Mouse (Mus musculus) small intestine, adult 2 months (tissue): ENCODE measurements at regions not wholly inside any gene's neighbourhood (a gene's known extent, or its start where the extent isn't known, plus 50 kb on each side); places are given as distances from the start of the nearest gene placed in this dataset.

Experiments
- H3K27ac ChIP-seq: fragments of 200-500 bp; 2 replicates; pipeline ENCODE4 v1.5.1; 2012; ENCODE audit warnings: low read depth, low read length, control low read depth, inconsistent platforms; ENCODE audit not compliant: insufficient read depth
- H3K27me3 ChIP-seq: fragments of 200-500 bp; 2 replicates; pipeline ENCODE4 v1.6.1; 2012; ENCODE audit warnings: mild to moderate bottlenecking, moderate library complexity, low read length, inconsistent platforms; ENCODE audit not compliant: control insufficient read depth, insufficient read depth
- H3K36me3 ChIP-seq: fragments of 200-500 bp; 2 replicates; pipeline ENCODE4 v1.6.1; 2012; ENCODE audit warnings: mild to moderate bottlenecking, low read length, control low read depth, inconsistent platforms; ENCODE audit not compliant: control insufficient read depth, insufficient read depth
- H3K4me1 ChIP-seq: fragments of 200-500 bp; 2 replicates; pipeline ENCODE4 v1.6.1; 2012; ENCODE audit warnings: low read length, inconsistent platforms, mixed read lengths; ENCODE audit not compliant: control insufficient read depth, insufficient read depth, insufficient read length
- H3K4me3 ChIP-seq: fragments of 200-500 bp; 2 replicates; pipeline ENCODE4 v1.5.1; 2012; ENCODE audit warnings: low read depth, mild to moderate bottlenecking, control low read depth, inconsistent platforms, low read length, moderate library complexity
- CTCF ChIP-seq: fragments of 200-500 bp; IDR thresholded peaks from 2 replicates; pipeline ENCODE4 v1.5.1; 2012; ENCODE audit warnings: low read depth, mild to moderate bottlenecking, control low read depth, inconsistent platforms, low read length, moderate library complexity, mixed read lengths; ENCODE audit not compliant: insufficient replicate concordance, insufficient read length; ENCODE audit errors: extremely low read depth
- POLR2A ChIP-seq: fragments of 200-500 bp; IDR thresholded peaks from 2 replicates; pipeline ENCODE4 v1.6.1; 2012; ENCODE audit warnings: low read depth, mild to moderate bottlenecking, control low read depth, inconsistent platforms, low read length, moderate library complexity
- WGBS: fragments of 180-500 bp; shearing (Covaris S2); methylation state at CpG from one replicate; pipeline ENCODE4 v1.1.7; 2018; 5-methylcytosine and 5-hydroxymethylcytosine counted together

- peaks cover 6% of the 10 kb centered on the region; the same call in 1 of the 2 replicates for H3K4me1 ChIP-seq
- WGBS = 27% methylated on average over 1 of the region's 1 CpGs
- no peak overlapping the region for H3K27ac ChIP-seq
- H3K36me3 ChIP-seq = no peaks in the 10 kb centered on the region
- H3K4me3 ChIP-seq = no peak overlapping the region
- TF ChIP-seq CTCF (no peak), POLR2A (no peak)
- H3K27me3 ChIP-seq = no peaks in the 10 kb centered on the region
Measured at GRCm38 (mm10) chr13:35175587-35175986, 148.7 kb upstream of the Eci2 start.

- TF ChIP-seq CTCF = no peak
- TF ChIP-seq POLR2A = no peak
- H3K4me3 ChIP-seq = no peak overlapping the region
- no peaks in the 10 kb centered on the region for H3K36me3 ChIP-seq
- no peaks in the 10 kb centered on the region for H3K27me3 ChIP-seq
- 62% methylated on average over 2 of the region's 2 CpGs for WGBS
- peaks cover 6% of the 10 kb centered on the region; the same call in 1 of the 2 replicates for H3K4me1 ChIP-seq
- peak overlapping the region; percentile 53; the same call in 1 of the 2 replicates for H3K27ac ChIP-seq
Measured at GRCm38 (mm10) chr13:35177305-35177704, 150.4 kb upstream of the Eci2 start.

GRCm38 (mm10) chr13:35189028-35189711 is 162.3 kb upstream of the Eci2 start:
- no peak for TF ChIP-seq POLR2A
- peak; percentile 22; the same call in 1 of the 2 replicates for TF ChIP-seq CTCF
- Histone ChIP-seq H3K36me3 (no peaks in the 10 kb centered on the region), H3K27ac (peak overlapping the region; percentile 58), H3K27me3 (no peaks in the 10 kb centered on the region), H3K4me1 (peaks cover 14% of the 10 kb centered on the region; the same call in 1 of the 2 replicates), H3K4me3 (peak overlapping the region; percentile 53)
- 13% methylated on average over 16 of the region's 16 CpGs for WGBS

- Histone ChIP-seq H3K4me1 (no peaks in the 10 kb centered on the region), H3K36me3 (no peaks in the 10 kb centered on the region), H3K4me3 (no peak overlapping the region), H3K27ac (no peak overlapping the region), H3K27me3 (no peaks in the 10 kb centered on the region)
- no peak for TF ChIP-seq POLR2A
- TF ChIP-seq CTCF = no peak
- WGBS = 97% methylated on average over 1 of the region's 1 CpGs
Measured at GRCm38 (mm10) chr13:35202069-35202468, 175.2 kb upstream of the Eci2 start.

GRCm38 (mm10) chr13:35208319-35208718 is 181.4 kb upstream of the Eci2 start:
- 68% methylated on average over 3 of the region's 3 CpGs for WGBS
- Histone ChIP-seq H3K27me3 (no peaks in the 10 kb centered on the region), H3K36me3 (no peaks in the 10 kb centered on the region), H3K4me1 (peaks cover 22% of the 10 kb centered on the region), H3K4me3 (no peak overlapping the region), H3K27ac (0 out of 2 replicates have a peak overlapping the region, but pooled peaks have one; percentile 16)
- TF ChIP-seq POLR2A (no peak), CTCF (no peak)

- Histone ChIP-seq H3K36me3 (no peaks in the 10 kb centered on the region), H3K27ac (no peak overlapping the region; the same call in 1 of the 2 replicates), H3K4me1 (peaks cover 23% of the 10 kb centered on the region), H3K4me3 (no peak overlapping the region), H3K27me3 (no peaks in the 10 kb centered on the region)
- 29% methylated on average over 4 of the region's 4 CpGs for WGBS
- TF ChIP-seq CTCF (no peak), POLR2A (no peak)
Measured at GRCm38 (mm10) chr13:35209551-35209950, 182.7 kb upstream of the Eci2 start.

- H3K27me3 ChIP-seq = no peaks in the 10 kb centered on the region
- 89% methylated on average over 9 of the region's 9 CpGs for WGBS
Measured at GRCm38 (mm10) chr13:35211834-35212233, 184.9 kb upstream of the Eci2 start.

More at GRCm38 (mm10) chr13:35211834-35212233, 184.9 kb upstream of the Eci2 start:
- Histone ChIP-seq H3K36me3 (no peaks in the 10 kb centered on the region), H3K4me3 (no peak overlapping the region), H3K4me1 (peaks cover 23% of the 10 kb centered on the region), H3K27ac (no peak overlapping the region)
- TF ChIP-seq POLR2A = no peak
- no peak for TF ChIP-seq CTCF
